Mouse (Mus musculus) heart, embryonic 16.5 days (tissue): ENCODE data around the gene Cacna1d. TPM values are rescaled to one million over a fixed set of nuclear protein-coding genes. Genes with fewer than 3 reads are reported as not detected.

Experiments
- ATAC-seq: fragments of 200-750 bp; cut with Nextera tagmentation; replicated peaks from 2 replicates; pipeline ENCODE4 v1.8.0; 2017; ENCODE audit warnings: moderate number of reproducible peaks; ENCODE audit not compliant: insufficient read depth, low FRiP score; ENCODE audit errors: extremely low read depth
- H3K27ac ChIP-seq: fragments of 300-500 bp; sonication (generic); 2 replicates; pipeline ENCODE4 v1.5.1; 2014; ENCODE audit warnings: mild to moderate bottlenecking, low read length, control low read depth, moderate library complexity
- H3K27me3 ChIP-seq: fragments of 300-500 bp; sonication (generic); 2 replicates; pipeline ENCODE4 v1.6.1; 2014; ENCODE audit warnings: low read length, mixed read lengths; ENCODE audit not compliant: control insufficient read depth, insufficient read depth
- H3K36me3 ChIP-seq: fragments of 300-500 bp; sonication (generic); 2 replicates; pipeline ENCODE4 v1.6.1; 2014; ENCODE audit not compliant: control insufficient read depth, insufficient read depth
- H3K4me1 ChIP-seq: fragments of 300-500 bp; sonication (generic); 2 replicates; pipeline ENCODE4 v1.6.1; 2014; ENCODE audit warnings: low read length, mixed read lengths; ENCODE audit not compliant: control insufficient read depth, insufficient read depth
- H3K4me2 ChIP-seq: fragments of 300-500 bp; sonication (generic); 2 replicates; pipeline ENCODE4 v1.6.1; 2014; ENCODE audit warnings: low read depth, mild to moderate bottlenecking, control low read depth, low read length
- H3K4me3 ChIP-seq: fragments of 300-500 bp; sonication (generic); 2 replicates; pipeline ENCODE4 v1.5.1; 2014; ENCODE audit warnings: mild to moderate bottlenecking, control low read depth, low read length
- H3K9ac ChIP-seq: fragments of 300-500 bp; sonication (generic); 2 replicates; pipeline ENCODE4 v1.6.1; 2014; ENCODE audit warnings: low read length, control low read depth
- H3K9me3 ChIP-seq: fragments of 300-500 bp; sonication (generic); replicated peaks from 2 replicates; pipeline ENCODE4 v1.6.1; 2016; ENCODE audit warnings: low read length; ENCODE audit not compliant: control insufficient read depth
- WGBS: fragments of 180-500 bp; shearing (Covaris S2); extraction: QIAGEN DNeasy Blood & Tissue Kit; methylation state at CpG from one replicate; pipeline ENCODE4 v1.1.7; 2014; 5-methylcytosine and 5-hydroxymethylcytosine counted together
- polyA plus RNA-seq: library from polyadenylated mRNA; unstranded; fragments of >200 nt; fragmentation: Nextera tagmentation; extraction: Ambion mirVana; gene quantifications from 2 replicates; pipeline ENCODE4 v1.2.1, GENCODE M21; 2015

The Cacna1d gene
- polyA plus RNA-seq, 1 experiment from 2014 or later, result 4.9 TPM

DNA sequence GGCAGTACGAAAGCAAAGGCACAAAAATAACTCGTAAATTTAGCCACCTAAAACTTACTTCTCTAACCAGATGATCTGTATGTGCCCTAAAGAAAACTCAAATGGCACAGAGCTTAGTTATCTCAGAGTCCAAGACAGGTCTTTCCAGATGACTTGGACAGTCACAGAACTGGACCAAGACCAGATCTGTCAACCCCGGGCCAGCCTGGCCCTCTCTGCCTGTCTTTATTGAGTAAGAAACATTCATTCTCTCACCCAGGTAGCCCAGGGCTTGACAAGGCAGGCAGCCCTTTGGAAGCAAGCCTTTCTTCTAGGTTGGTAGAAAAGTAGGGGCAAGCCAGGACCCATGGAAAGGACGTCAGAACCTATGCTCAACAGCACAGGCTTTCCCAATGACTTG lies 243.6 kb downstream of the Cacna1d start:
- Histone ChIP-seq H3K36me3 (no peaks in the 10 kb centered on the region), H3K4me3 (no peak overlapping the region), H3K27ac (no peak overlapping the region), H3K4me2 (no peak overlapping the region), H3K9ac (no peak overlapping the region), H3K4me1 (no peaks in the 10 kb centered on the region), H3K27me3 (no peaks in the 10 kb centered on the region), H3K9me3 (no peaks in the 10 kb centered on the region)
- WGBS, result 86% methylated on average over 4 of the region's 4 CpGs
- no peak for ATAC-seq

GRCm38 (mm10) chr14:30244776-30245175 lies 246.5 kb downstream of the Cacna1d start:
- Histone ChIP-seq H3K4me2 (no peak overlapping the region), H3K4me3 (no peak overlapping the region), H3K36me3 (no peaks in the 10 kb centered on the region), H3K27ac (no peak overlapping the region), H3K9me3 (no peaks in the 10 kb centered on the region), H3K27me3 (no peaks in the 10 kb centered on the region), H3K9ac (no peak overlapping the region), H3K4me1 (no peaks in the 10 kb centered on the region)
- 79% methylated on average over 5 of the region's 5 CpGs for WGBS
- ATAC-seq, result no peak

- Histone ChIP-seq H3K4me3 (no peak overlapping the region), H3K9ac (no peak overlapping the region), H3K27me3 (no peaks in the 10 kb centered on the region), H3K4me1 (no peaks in the 10 kb centered on the region), H3K27ac (no peak overlapping the region), H3K36me3 (no peaks in the 10 kb centered on the region), H3K9me3 (no peaks in the 10 kb centered on the region), H3K4me2 (no peak overlapping the region)
- no peak for ATAC-seq
- 47% methylated on average over 3 of the region's 3 CpGs for WGBS
Observed at GRCm38 (mm10) chr14:30242818-30243205, 248.4 kb downstream of the Cacna1d start.

DNA sequence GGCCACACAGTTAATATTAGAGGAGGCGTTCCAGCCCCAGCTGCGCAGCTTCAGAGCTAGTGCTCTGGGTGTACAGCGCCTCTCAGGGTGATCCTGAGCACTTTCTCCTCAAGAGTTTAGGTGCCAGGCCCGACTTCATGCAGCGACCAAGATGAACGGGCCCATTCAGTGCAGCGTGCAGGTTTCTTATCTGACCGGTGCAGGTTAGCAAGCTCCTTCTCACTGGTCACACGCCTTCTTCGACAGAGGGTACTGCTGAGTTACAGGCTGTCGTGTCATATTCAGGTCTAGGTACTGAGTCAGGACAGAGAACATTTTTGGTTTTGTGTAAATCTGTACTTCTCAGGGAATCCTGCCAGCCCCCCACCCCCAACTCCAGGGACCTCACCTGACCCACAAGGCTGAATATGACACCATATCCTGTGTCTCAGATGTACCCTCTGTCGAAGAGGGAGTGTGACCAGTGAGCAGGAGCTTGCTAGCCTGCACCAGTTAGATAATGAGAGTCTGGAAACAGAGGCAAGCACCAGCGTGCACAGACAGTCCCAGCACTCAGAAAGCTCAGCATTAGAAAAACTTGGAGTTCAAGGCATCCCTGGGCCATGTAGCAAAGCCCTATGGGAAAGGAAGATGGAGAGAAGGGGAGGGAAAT lies 249.0 kb downstream of the Cacna1d start:
- 80% methylated on average over 13 of the region's 13 CpGs for WGBS
- ATAC-seq, result no peak
- no peaks in the 10 kb centered on the region for H3K9me3 ChIP-seq

DNA sequence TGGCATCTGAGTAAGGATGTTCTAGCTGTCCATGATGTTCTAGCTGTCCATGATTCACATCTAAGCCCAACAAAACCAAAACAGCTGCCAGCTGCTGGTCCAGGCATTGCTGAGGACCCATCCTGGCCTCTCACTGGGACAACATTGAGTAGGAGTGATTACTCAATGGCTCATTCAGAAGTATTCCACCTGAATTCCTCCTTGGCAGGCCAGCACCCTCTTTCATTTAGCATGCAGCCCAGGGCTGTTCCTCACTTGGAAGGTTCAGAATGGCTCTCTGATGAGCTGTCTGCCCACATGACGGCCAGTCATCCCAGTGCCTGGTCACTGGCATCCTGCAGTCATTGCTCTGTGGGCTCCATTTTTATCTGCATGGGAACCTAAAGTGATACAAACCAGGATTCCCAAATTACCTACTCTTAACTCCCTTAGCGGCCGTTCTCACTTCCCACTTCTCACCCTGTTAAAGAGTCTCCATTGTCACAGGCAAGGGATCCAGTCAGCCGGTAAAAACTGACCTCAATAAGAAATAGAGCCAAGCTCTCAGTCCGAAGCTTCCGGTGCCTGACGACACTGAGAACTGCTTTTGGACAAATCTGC lies 250.2 kb downstream of the Cacna1d start:
- Histone ChIP-seq H3K27ac (no peak overlapping the region), H3K4me2 (no peak overlapping the region), H3K9ac (no peak overlapping the region), H3K4me3 (no peak overlapping the region), H3K4me1 (no peaks in the 10 kb centered on the region), H3K27me3 (no peaks in the 10 kb centered on the region), H3K9me3 (no peaks in the 10 kb centered on the region), H3K36me3 (no peaks in the 10 kb centered on the region)
- WGBS, result 77% methylated on average over 7 of the region's 7 CpGs
- ATAC-seq, result no peak

More for the DNA sequence above, 249.0 kb downstream of the Cacna1d start:
- Histone ChIP-seq H3K27ac (no peak overlapping the region), H3K4me2 (no peak overlapping the region), H3K4me3 (no peak overlapping the region), H3K36me3 (no peaks in the 10 kb centered on the region), H3K27me3 (no peaks in the 10 kb centered on the region), H3K4me1 (no peaks in the 10 kb centered on the region), H3K9ac (no peak overlapping the region)

- Histone ChIP-seq H3K27me3 (no peaks in the 10 kb centered on the region), H3K4me2 (no peak overlapping the region), H3K9me3 (no peaks in the 10 kb centered on the region), H3K4me1 (no peaks in the 10 kb centered on the region), H3K27ac (no peak overlapping the region), H3K36me3 (no peaks in the 10 kb centered on the region), H3K4me3 (no peak overlapping the region), H3K9ac (no peak overlapping the region)
- no peak for ATAC-seq
- 85% methylated on average over 5 of the region's 5 CpGs for WGBS
Observed at GRCm38 (mm10) chr14:30238807-30239206, 252.4 kb downstream of the Cacna1d start.

DNA sequence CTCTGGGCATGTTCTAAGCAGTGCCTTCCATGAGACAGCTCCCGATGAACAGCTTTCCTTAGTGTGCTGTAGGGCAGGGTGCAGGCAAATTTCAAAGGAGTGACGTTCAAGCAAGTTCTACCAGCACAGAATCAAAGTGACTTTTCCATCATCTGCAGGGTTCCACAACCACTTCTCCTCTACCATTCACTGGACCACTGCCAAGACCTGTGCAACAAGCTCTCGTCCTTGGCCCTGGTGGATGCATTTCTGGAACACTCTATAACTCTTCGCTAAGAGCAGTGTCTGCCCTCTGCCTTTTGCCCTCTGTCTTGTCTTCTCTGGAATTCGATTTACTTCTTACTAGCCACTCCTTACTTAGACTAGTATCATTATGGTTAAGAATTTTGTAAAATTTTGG lies 266.1 kb downstream of the Cacna1d start:
- Histone ChIP-seq H3K4me2 (no peak overlapping the region), H3K4me1 (no peaks in the 10 kb centered on the region), H3K9ac (no peak overlapping the region), H3K4me3 (no peak overlapping the region), H3K27ac (no peak overlapping the region), H3K36me3 (no peaks in the 10 kb centered on the region), H3K9me3 (no peaks in the 10 kb centered on the region), H3K27me3 (no peaks in the 10 kb centered on the region)
- 53% methylated on average over 5 of the region's 5 CpGs for WGBS
- no peak for ATAC-seq

GRCm38 (mm10) chr14:30222101-30222500 lies 269.2 kb downstream of the Cacna1d start:
- H3K9me3 ChIP-seq, result no peaks in the 10 kb centered on the region
- 91% methylated on average over 6 of the region's 6 CpGs for WGBS

GRCm38 (mm10) chr14:30219851-30220250 lies 271.4 kb downstream of the Cacna1d start:
- Histone ChIP-seq H3K9me3 (no peaks in the 10 kb centered on the region), H3K9ac (no peak overlapping the region), H3K4me3 (no peak overlapping the region), H3K27ac (no peak overlapping the region), H3K4me2 (no peak overlapping the region), H3K36me3 (no peaks in the 10 kb centered on the region), H3K4me1 (no peaks in the 10 kb centered on the region), H3K27me3 (no peaks in the 10 kb centered on the region)
- 61% methylated on average over 4 of the region's 4 CpGs for WGBS
- no peak for ATAC-seq

More at GRCm38 (mm10) chr14:30222101-30222500, 269.2 kb downstream of the Cacna1d start:
- no peak for ATAC-seq
- no peak overlapping the region for H3K4me3 ChIP-seq
- H3K27ac ChIP-seq, result no peak overlapping the region
- H3K4me2 ChIP-seq, result no peak overlapping the region
- H3K9ac ChIP-seq, result no peak overlapping the region
- no peaks in the 10 kb centered on the region for H3K27me3 ChIP-seq
- no peaks in the 10 kb centered on the region for H3K36me3 ChIP-seq
- no peaks in the 10 kb centered on the region for H3K4me1 ChIP-seq
